Mouse (Mus musculus) neural tube, embryonic 11.5 days (tissue): ENCODE data around the gene Nom1. TPM values are rescaled to one million over a fixed set of nuclear protein-coding genes. Genes with fewer than 3 reads are reported as not detected.

Experiments
- ATAC-seq: fragments of 200-750 bp; cut with Nextera tagmentation; 2 replicates; pipeline ENCODE4 v1.8.0; 2017; ENCODE audit warnings: moderate number of reproducible peaks, mild to moderate bottlenecking, moderate TSS enrichment, moderate library complexity; ENCODE audit not compliant: insufficient read depth, low FRiP score, low TSS enrichment
- DNase-seq: peaks from one replicate; pipeline ENCODE4 v3.0.0-alpha.2; 2015; ENCODE audit warnings: low spot score
- H3K27ac ChIP-seq: fragments of 300-500 bp; sonication (generic); 2 replicates; pipeline ENCODE4 v1.5.1; 2014; ENCODE audit warnings: low read depth, mild to moderate bottlenecking, low read length
- H3K27me3 ChIP-seq: fragments of 300-500 bp; sonication (generic); 2 replicates; pipeline ENCODE4 v1.6.1; 2014; ENCODE audit warnings: mild to moderate bottlenecking, low read length, mixed read lengths; ENCODE audit not compliant: control insufficient read depth, insufficient read depth
- H3K36me3 ChIP-seq: fragments of 300-500 bp; sonication (generic); 2 replicates; pipeline ENCODE4 v1.6.1; 2014; ENCODE audit warnings: mild to moderate bottlenecking, low read length, moderate library complexity, mixed read lengths; ENCODE audit not compliant: control insufficient read depth, insufficient read depth
- H3K4me1 ChIP-seq: fragments of 300-500 bp; sonication (generic); 2 replicates; pipeline ENCODE4 v1.6.1; 2014; ENCODE audit warnings: low read length, mixed read lengths; ENCODE audit not compliant: control insufficient read depth, insufficient read depth
- H3K4me2 ChIP-seq: fragments of 300-500 bp; sonication (generic); 2 replicates; pipeline ENCODE4 v1.6.1; 2014; ENCODE audit warnings: low read depth, mild to moderate bottlenecking, moderate library complexity
- H3K4me3 ChIP-seq: fragments of 300-500 bp; sonication (generic); 2 replicates; pipeline ENCODE4 v1.5.1; 2014; ENCODE audit warnings: low read depth, low read length
- H3K9ac ChIP-seq: fragments of 300-500 bp; sonication (generic); 2 replicates; pipeline ENCODE4 v1.6.1; 2014; ENCODE audit warnings: mild to moderate bottlenecking, low read length
- H3K9me3 ChIP-seq: fragments of 300-500 bp; sonication (generic); 2 replicates; pipeline ENCODE4 v1.6.1; 2016; ENCODE audit warnings: low read length; ENCODE audit not compliant: control insufficient read depth
- WGBS: fragments of 180-500 bp; shearing (Covaris S2); extraction: QIAGEN DNeasy Blood & Tissue Kit; methylation state at CpG from one replicate; pipeline ENCODE4 v1.1.7; 2014; 5-methylcytosine and 5-hydroxymethylcytosine counted together
- polyA plus RNA-seq: library from polyadenylated mRNA; unstranded; fragments of >200 nt; fragmentation: Nextera tagmentation; extraction: Ambion mirVana; gene quantifications from 2 replicates; pipeline ENCODE4 v1.2.1, GENCODE M21; 2014

The Nom1 gene
- polyA plus RNA-seq, 1 experiment from 2014 or later: 26.7 TPM

DNA sequence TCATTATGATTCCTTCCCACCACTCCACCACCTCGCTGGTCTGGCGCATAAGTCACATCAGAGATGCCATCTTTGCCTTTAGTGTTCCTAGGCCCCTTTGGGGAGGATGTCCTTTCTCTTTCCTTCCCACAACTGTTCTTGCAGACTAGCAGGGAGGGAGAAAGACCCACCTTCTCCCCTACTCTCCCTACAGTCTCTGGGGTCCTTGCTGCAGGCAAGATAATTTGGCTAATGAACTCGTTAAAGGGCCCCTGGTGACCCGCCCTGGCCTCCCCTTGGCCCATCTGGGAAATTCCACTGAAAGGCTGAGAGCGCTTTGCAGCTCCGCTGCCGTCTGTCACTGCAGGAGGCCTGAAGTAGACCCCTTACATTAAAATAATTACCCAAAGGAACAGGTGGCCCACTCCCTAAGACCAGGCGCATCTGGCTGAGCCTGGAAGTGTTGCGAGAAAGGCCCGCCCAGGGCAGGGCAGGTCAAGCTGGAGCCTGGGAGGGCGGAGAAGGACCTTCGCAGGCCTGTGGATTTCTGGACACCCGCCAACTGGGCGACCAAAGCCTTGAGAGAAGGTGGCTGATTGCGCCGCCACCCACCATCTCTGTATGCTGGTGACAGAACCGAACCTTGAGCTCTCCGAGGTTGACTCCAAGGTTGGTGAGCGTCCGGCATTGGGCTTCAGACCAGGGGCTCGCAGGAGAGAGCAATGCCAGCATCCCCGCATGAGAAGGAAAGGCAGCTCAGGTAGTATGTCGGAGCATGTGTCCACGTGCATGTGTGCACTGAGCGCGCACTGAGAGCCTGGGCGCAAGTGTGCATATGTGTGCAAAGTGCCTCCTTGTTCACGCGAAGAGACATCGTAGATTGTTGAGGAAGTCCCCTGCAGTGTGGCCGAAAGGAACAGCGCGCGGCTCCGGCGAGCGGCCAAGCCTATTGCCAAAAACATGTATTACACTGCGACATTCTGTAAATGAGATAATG lies 50.8 kb downstream of the Nom1 start:
- no peaks in the 10 kb centered on the region for H3K9me3 ChIP-seq
- WGBS: under 1% methylated on average over 38 of the region's 38 CpGs
- no peak overlapping the region for H3K4me2 ChIP-seq
- peaks cover 94% of the 10 kb centered on the region for H3K27me3 ChIP-seq
- no peak for ATAC-seq
- H3K27ac ChIP-seq: no peak overlapping the region
- no peaks in the 10 kb centered on the region for H3K36me3 ChIP-seq
- no peaks in the 10 kb centered on the region for H3K4me1 ChIP-seq
- DNase-seq: no peak
- no peak overlapping the region for H3K9ac ChIP-seq
- no peak overlapping the region for H3K4me3 ChIP-seq

DNA sequence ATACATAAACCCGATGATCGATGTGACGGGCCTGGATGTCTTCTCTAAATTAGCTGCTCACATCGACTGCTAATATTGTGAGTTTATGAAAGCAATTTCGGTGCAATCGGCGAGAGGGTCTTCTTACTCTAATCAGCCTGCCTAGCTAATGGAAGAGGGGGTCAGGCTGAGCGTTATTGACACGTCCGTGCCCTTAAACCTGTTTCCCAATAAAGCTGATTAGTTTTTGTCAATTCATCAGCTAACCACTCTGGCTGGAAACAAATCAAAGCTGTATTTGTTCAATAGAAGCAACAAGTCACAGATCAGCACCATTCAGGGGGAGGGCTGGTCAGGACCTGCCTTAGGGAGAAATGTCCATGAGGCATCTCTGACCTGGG lies 51.5 kb downstream of the Nom1 start:
- Histone ChIP-seq H3K36me3 (no peaks in the 10 kb centered on the region), H3K27me3 (peaks cover 89% of the 10 kb centered on the region), H3K9ac (no peak overlapping the region), H3K27ac (no peak overlapping the region), H3K4me3 (no peak overlapping the region), H3K4me2 (no peak overlapping the region), H3K4me1 (no peaks in the 10 kb centered on the region), H3K9me3 (no peaks in the 10 kb centered on the region)
- ATAC-seq (no peak), DNase-seq (no peak)
- WGBS: 3% methylated on average over 10 of the region's 10 CpGs

DNA sequence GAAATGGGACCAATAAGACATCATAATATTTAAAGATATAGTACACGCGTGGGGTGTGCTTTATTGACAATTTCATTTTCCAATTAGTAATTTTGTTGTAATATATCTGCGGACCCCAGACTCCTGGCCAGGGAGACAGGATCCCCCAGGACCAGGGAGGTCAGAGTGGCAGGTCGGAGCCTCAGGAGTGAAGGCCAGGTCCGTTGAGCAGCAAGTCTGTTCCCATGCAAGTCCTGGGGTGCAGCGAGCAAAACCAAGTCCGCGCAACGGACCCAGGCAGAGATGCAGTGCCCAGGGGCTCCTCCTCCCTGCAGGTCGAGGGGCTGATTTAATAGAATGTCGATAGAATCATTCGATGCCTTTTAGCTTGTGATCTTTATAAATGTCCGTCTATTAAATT lies 52.9 kb downstream of the Nom1 start:
- Histone ChIP-seq H3K9me3 (no peaks in the 10 kb centered on the region), H3K27ac (no peak overlapping the region), H3K4me1 (no peaks in the 10 kb centered on the region), H3K27me3 (peaks cover 75% of the 10 kb centered on the region), H3K36me3 (no peaks in the 10 kb centered on the region), H3K4me2 (no peak overlapping the region), H3K9ac (no peak overlapping the region), H3K4me3 (no peak overlapping the region)
- ATAC-seq (no peak), DNase-seq (no peak)
- 12% methylated on average over 13 of the region's 13 CpGs for WGBS

DNA sequence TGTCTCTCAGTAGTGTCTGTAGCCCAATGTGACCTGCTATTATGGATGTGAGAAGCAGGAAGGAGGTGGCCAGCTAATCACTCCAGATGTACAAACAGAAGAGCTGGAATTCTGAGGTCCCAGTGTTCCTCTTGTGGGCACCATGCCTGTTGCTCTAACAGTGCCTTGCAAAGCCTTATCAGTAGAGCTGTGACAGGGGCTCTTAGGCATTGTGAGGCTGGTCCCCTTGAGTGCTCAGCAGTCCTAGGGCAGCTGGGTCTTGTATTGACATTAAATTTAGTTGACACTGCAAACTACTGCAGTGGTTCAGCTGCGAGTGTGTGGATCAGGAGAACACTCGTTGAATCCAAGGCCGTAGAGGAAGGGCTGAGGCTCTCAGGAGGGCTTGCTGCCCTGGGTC lies 72.5 kb downstream of the Nom1 start:
- Histone ChIP-seq H3K4me2 (no peak overlapping the region), H3K4me3 (no peak overlapping the region), H3K27ac (no peak overlapping the region), H3K9ac (no peak overlapping the region), H3K4me1 (no peaks in the 10 kb centered on the region), H3K9me3 (no peaks in the 10 kb centered on the region), H3K36me3 (no peaks in the 10 kb centered on the region), H3K27me3 (no peaks in the 10 kb centered on the region)
- WGBS: 78% methylated on average over 3 of the region's 3 CpGs
- no peak for DNase-seq
- no peak for ATAC-seq

Other genes with a start within 250 kb of the Nom1 start
- gene Rnf32, start 238.7 kb upstream of the Nom1 start, polyA plus RNA-seq: 5.3 and 7.9 TPM in 2 replicates
- gene Lmbr1, start 56.3 kb upstream of the Nom1 start, polyA plus RNA-seq: 13.1 and 14.8 TPM in 2 replicates
- gene Mnx1, start 43.8 kb downstream of the Nom1 start, polyA plus RNA-seq: 4.4 and 7.6 TPM in 2 replicates
- gene Ube3c, start 134.6 kb downstream of the Nom1 start, polyA plus RNA-seq: 38.4 and 42.9 TPM in 2 replicates